15 mouse cellular contexts compared by ENCODE assay signal in genomic region chr12:111500725-111501124, GRCm38 (mm10). TPM values are rescaled to one million over a fixed set of nuclear protein-coding genes. Genes with fewer than 3 reads are reported as not detected.
DNase-seq lines count a peak whose midpoint lies in the region; ATAC-seq and TF ChIP-seq lines count a peak whose summit lies in the region.
"Had no signal": no experiment of that assay in that cellular context is flagged by ENCODE, and none has a peak within 500 bp of the region (broad histone marks: within the 10 kb centered on the region; RNA-seq: fewer than 3 reads in every experiment).

No protein-coding gene starts in this region.

- H3K9ac ChIP-seq in liver, embryonic 12.5 days, result no peak overlapping the region
- no peak overlapping the region for H3K9ac ChIP-seq in embryonic facial prominence, embryonic 14.5 days (ENCODE audit: low read depth, low read length)
- no peak overlapping the region for H3K9ac ChIP-seq in hindbrain, postnatal 0 days (replicated peaks; ENCODE audit: low read length)

- no peaks in the 10 kb centered on the region for H3K36me3 ChIP-seq in liver, embryonic 12.5 days
- H3K36me3 ChIP-seq in embryonic facial prominence, embryonic 14.5 days (ENCODE audit: control insufficient read depth, insufficient read depth, low read length), result no peaks in the 10 kb centered on the region
- H3K36me3 ChIP-seq in hindbrain, postnatal 0 days (ENCODE audit: insufficient read depth, low read length), result no peaks in the 10 kb centered on the region

- TF ChIP-seq CTCF in hindbrain, postnatal 0 days (IDR thresholded peaks at IDR 0.05; ENCODE audit: low read depth), result no peak
- TF ChIP-seq CTCF in olfactory bulb, adult 2 months (IDR thresholded peaks at IDR 0.05; ENCODE audit: insufficient read depth, low read depth, low read length), result no peak

- no peak overlapping the region for H3K27ac ChIP-seq in liver, embryonic 12.5 days
- H3K27ac ChIP-seq in embryonic facial prominence, embryonic 14.5 days (replicated peaks; ENCODE audit: low read depth, low read length), result no peak overlapping the region
- peak overlapping the region; percentile 69 for H3K27ac ChIP-seq in hindbrain, postnatal 0 days
- H3K27ac ChIP-seq in olfactory bulb, adult 2 months (ENCODE audit: insufficient read depth, low read depth, low read length), result 0 out of 2 replicates have a peak overlapping the region, but pooled peaks have one; percentile 38

- H3K4me3 ChIP-seq in liver, embryonic 12.5 days, result no peak overlapping the region
- H3K4me3 ChIP-seq in embryonic facial prominence, embryonic 14.5 days (ENCODE audit: low read depth, low read length), result no peak overlapping the region
- H3K4me3 ChIP-seq in hindbrain, postnatal 0 days (ENCODE audit: low read length), result no peak overlapping the region
- no peak overlapping the region for H3K4me3 ChIP-seq in olfactory bulb, adult 2 months (ENCODE audit: insufficient read depth, low read depth, low read length)

- no peaks in the 10 kb centered on the region for H3K9me3 ChIP-seq in liver, embryonic 12.5 days (replicated peaks)
- H3K9me3 ChIP-seq in embryonic facial prominence, embryonic 14.5 days (ENCODE audit: control insufficient read depth, low read length), result 0 out of 2 replicates have a peak, but pooled peaks cover 5% of the 10 kb centered on the region
- H3K9me3 ChIP-seq in hindbrain, postnatal 0 days (ENCODE audit: low read length), result no peaks in the 10 kb centered on the region

- DNase-seq in liver, result peak; percentile 3
- no peak for DNase-seq in embryonic facial prominence, embryonic 14.5 days (ENCODE audit: low spot score)
- peak; percentile 70 for DNase-seq in hindbrain, postnatal 0 days (ENCODE audit: low spot score)
- DNase-seq in heart, postnatal 10 days, result no peak
- DNase-seq in spleen, postnatal 10 days (ENCODE audit: low spot score in 2 of 2), result no peak
- DNase-seq: adrenal gland, postnatal 14 days; cerebellum, postnatal 36 days; heart, postnatal 14 days; kidney, postnatal 14 days; thymus, postnatal 36 days had no signal

- no peak for TF ChIP-seq POLR2A in olfactory bulb, adult 2 months (IDR thresholded peaks at IDR 0.05; ENCODE audit: insufficient read depth, low read depth, low read length)

- 34% methylated on average over 5 of the region's 5 CpGs for WGBS in liver, embryonic 12.5 days (ENCODE audit: insufficient replicate concordance)
- WGBS in embryonic facial prominence, embryonic 14.5 days, result 29% methylated on average over 5 of the region's 5 CpGs
- WGBS in hindbrain, postnatal 0 days, result 10% methylated on average over 5 of the region's 5 CpGs
- WGBS in olfactory bulb, adult 2 months, result 23% methylated on average over 5 of the region's 5 CpGs

- H3K27me3 ChIP-seq in liver, embryonic 12.5 days (replicated peaks), result peaks cover 65% of the 10 kb centered on the region
- no peaks in the 10 kb centered on the region for H3K27me3 ChIP-seq in embryonic facial prominence, embryonic 14.5 days (replicated peaks; ENCODE audit: control insufficient read depth, insufficient read depth, low read length)
- no peaks in the 10 kb centered on the region for H3K27me3 ChIP-seq in hindbrain, postnatal 0 days (ENCODE audit: insufficient read depth, low read length)
- H3K27me3 ChIP-seq: CH12.LX had no signal

- H3K4me1 ChIP-seq in liver, embryonic 12.5 days, result no peaks in the 10 kb centered on the region
- H3K4me1 ChIP-seq in embryonic facial prominence, embryonic 14.5 days (ENCODE audit: control insufficient read depth, insufficient read depth, low read length), result no peaks in the 10 kb centered on the region
- no peaks in the 10 kb centered on the region for H3K4me1 ChIP-seq in hindbrain, postnatal 0 days (ENCODE audit: insufficient read depth, low read length)
- 0 out of 2 replicates have a peak, but pooled peaks cover 10% of the 10 kb centered on the region for H3K4me1 ChIP-seq in olfactory bulb, adult 2 months (ENCODE audit: control insufficient read depth, insufficient read depth, low read length)

- H3K4me2 ChIP-seq in liver, embryonic 12.5 days, result no peak overlapping the region
- no peak overlapping the region for H3K4me2 ChIP-seq in embryonic facial prominence, embryonic 14.5 days (ENCODE audit: low read depth, low read length)
- peak overlapping the region; percentile 10; the same call in 1 of the 2 replicates for H3K4me2 ChIP-seq in hindbrain, postnatal 0 days (ENCODE audit: low read depth, low read length)
- H3K4me2 ChIP-seq: liver, embryonic 11.5 days had no signal

- ATAC-seq in liver, embryonic 12.5 days, result no peak
- 0 out of 2 replicates have a peak, but pooled peaks have one; percentile 19 for ATAC-seq in embryonic facial prominence, embryonic 14.5 days (ENCODE audit: low read depth)
- peak; percentile 81 for ATAC-seq in hindbrain, postnatal 0 days
- ATAC-seq in activated CD4-positive, CD25-positive, alpha-beta regulatory T cell, adult 4 months, result no peak

- intact Hi-C loops in heart, postnatal 10 days (cut with DNase I), result no loop called here

RNA-seq across cellular contexts. Expression of gene Gm266, which starts 15.1 kb away (rescaled TPM):
- polyA plus RNA-seq in liver, embryonic 12.5 days (2016; fragmentation: Nextera tagmentation; extraction: Ambion mirVana), result 1.8 and 2.4 TPM in 2 replicates
- polyA plus RNA-seq in embryonic facial prominence, embryonic 14.5 days (2014; fragmentation: Nextera tagmentation; extraction: Ambion mirVana), result 24.4 and 25.3 TPM in 2 replicates
- total RNA-seq in hindbrain, postnatal 0 days (2014; rRNA removed), result 11.5 and 22.1 TPM in 2 replicates
- polyA plus RNA-seq in hindbrain, postnatal 0 days (2015; fragmentation: Nextera tagmentation; extraction: Ambion mirVana), result 11.8 TPM in 2 replicates
- not detected in 2 replicates for polyA plus RNA-seq in olfactory bulb, adult 2 months (2012; ENCODE audit: insufficient read depth, insufficient read length, low replicate concordance, missing spikeins)
- polyA plus RNA-seq in activated CD4-positive, CD25-positive, alpha-beta regulatory T cell, adult 4 months (2017; shearing (Covaris generic)), result not detected
- total RNA-seq in heart, postnatal 10 days (2021), result 1 to 10 TPM; 2.2 to 2.4 TPM
- total RNA-seq: adrenal gland, postnatal 14 days; CH12.LX had no signal

RNA-seq across cellular contexts. Expression of gene Eif5, which starts 37.1 kb away (rescaled TPM):
- 664 and 670 TPM in 2 replicates for polyA plus RNA-seq in liver, embryonic 12.5 days (2016; fragmentation: Nextera tagmentation; extraction: Ambion mirVana)
- polyA plus RNA-seq in embryonic facial prominence, embryonic 14.5 days (2014; fragmentation: Nextera tagmentation; extraction: Ambion mirVana), result 433 and 445 TPM in 2 replicates
- total RNA-seq in hindbrain, postnatal 0 days (2014; rRNA removed), result 197 and 343 TPM in 2 replicates
- 576 and 621 TPM in 2 replicates for polyA plus RNA-seq in hindbrain, postnatal 0 days (2015; fragmentation: Nextera tagmentation; extraction: Ambion mirVana)
- 214 TPM in 1 of 2 replicates, not detected in the other for polyA plus RNA-seq in olfactory bulb, adult 2 months (2012; ENCODE audit: insufficient read depth, insufficient read length, low replicate concordance, missing spikeins)
- 100 to 1,000 TPM; 177 to 194 TPM for polyA plus RNA-seq in activated CD4-positive, CD25-positive, alpha-beta regulatory T cell, adult 4 months (2017; shearing (Covaris generic))
- 100 to 1,000 TPM; 196 to 199 TPM for total RNA-seq in heart, postnatal 10 days (2021)

RNA-seq across cellular contexts. Expression of gene Tnfaip2, which starts 58.5 kb away (rescaled TPM):
- polyA plus RNA-seq in liver, embryonic 12.5 days (2016; fragmentation: Nextera tagmentation; extraction: Ambion mirVana), result 88.6 and 94.9 TPM in 2 replicates
- polyA plus RNA-seq in embryonic facial prominence, embryonic 14.5 days (2014; fragmentation: Nextera tagmentation; extraction: Ambion mirVana), result 9.8 and 11.7 TPM in 2 replicates
- 0.14 and 1.4 TPM in 2 replicates for total RNA-seq in hindbrain, postnatal 0 days (2014; rRNA removed)
- polyA plus RNA-seq in hindbrain, postnatal 0 days (2015; fragmentation: Nextera tagmentation; extraction: Ambion mirVana), result 0.99 and 1.7 TPM in 2 replicates
- not detected in 2 replicates for polyA plus RNA-seq in olfactory bulb, adult 2 months (2012; ENCODE audit: insufficient read depth, insufficient read length, low replicate concordance, missing spikeins)
- polyA plus RNA-seq in activated CD4-positive, CD25-positive, alpha-beta regulatory T cell, adult 4 months (2017; shearing (Covaris generic)), result not detected
- total RNA-seq in heart, postnatal 10 days (2021), result 10 to 100 TPM; 28.9 to 41.2 TPM

Comparison
In these comparisons a context has a peak if more than half of its experiments do, and no peak if none do; other contexts are left out.
1. DNase-seq: peak in liver (single experiment) and hindbrain, postnatal 0 days (single experiment); none in embryonic facial prominence, embryonic 14.5 days (single experiment), heart, postnatal 10 days (0 of 2) and spleen, postnatal 10 days (0 of 2).
2. ATAC-seq: peak in embryonic facial prominence, embryonic 14.5 days (single experiment) and hindbrain, postnatal 0 days (single experiment); none in liver, embryonic 12.5 days (single experiment) and activated CD4-positive, CD25-positive, alpha-beta regulatory T cell, adult 4 months (single experiment).
3. H3K27ac ChIP-seq: peak in hindbrain, postnatal 0 days (single experiment) and olfactory bulb, adult 2 months (single experiment); none in liver, embryonic 12.5 days (single experiment) and embryonic facial prominence, embryonic 14.5 days (single experiment).